Mouse (Mus musculus) gastrocnemius, postnatal 4 days (tissue): ENCODE measurements around the gene Kctd14. TPM values are rescaled to one million over a fixed set of nuclear protein-coding genes. Genes with fewer than 3 reads are reported as not detected.

Experiments used
- DNase-seq, 2 experiments: peaks; one replicate each; pipeline ENCODE4 v3.0.0; 2021 to 2022; ENCODE audit warnings: low spot score in 2 of 2, mixed read lengths in 2 of 2
- total RNA-seq, 2 experiments: library from RNA; stranded (reverse); gene quantifications; 2 replicates each; pipeline ENCODE4 v1.2.3; 2021

Kctd14 gene
- total RNA-seq, 2 experiments from 2014 or later: 0.44 to 0.56 TPM

DNA sequence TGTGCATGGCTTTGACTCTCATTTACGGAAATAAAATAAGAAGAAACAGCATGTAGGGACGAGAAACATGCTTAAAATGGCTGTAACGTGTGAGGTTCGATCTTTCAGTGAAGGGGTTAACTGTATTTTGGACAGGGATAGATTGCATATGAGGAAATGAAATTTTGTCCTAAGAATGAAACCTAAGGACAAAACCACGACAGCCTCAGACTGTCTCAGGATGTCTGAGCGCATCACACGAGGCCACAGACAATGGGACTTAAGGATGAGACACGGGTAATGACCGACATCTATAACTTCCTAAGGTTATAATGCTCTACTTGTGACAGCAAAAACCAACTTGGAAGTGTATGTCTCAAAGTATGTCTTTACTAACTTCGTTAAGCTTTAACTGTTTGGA, 16.6 kb upstream of the Kctd14 start:
- no peak for DNase-seq

- no peak for DNase-seq
Observed at GRCm38 (mm10) chr7:97438986-97439385, 12.1 kb upstream of the Kctd14 start.

DNA sequence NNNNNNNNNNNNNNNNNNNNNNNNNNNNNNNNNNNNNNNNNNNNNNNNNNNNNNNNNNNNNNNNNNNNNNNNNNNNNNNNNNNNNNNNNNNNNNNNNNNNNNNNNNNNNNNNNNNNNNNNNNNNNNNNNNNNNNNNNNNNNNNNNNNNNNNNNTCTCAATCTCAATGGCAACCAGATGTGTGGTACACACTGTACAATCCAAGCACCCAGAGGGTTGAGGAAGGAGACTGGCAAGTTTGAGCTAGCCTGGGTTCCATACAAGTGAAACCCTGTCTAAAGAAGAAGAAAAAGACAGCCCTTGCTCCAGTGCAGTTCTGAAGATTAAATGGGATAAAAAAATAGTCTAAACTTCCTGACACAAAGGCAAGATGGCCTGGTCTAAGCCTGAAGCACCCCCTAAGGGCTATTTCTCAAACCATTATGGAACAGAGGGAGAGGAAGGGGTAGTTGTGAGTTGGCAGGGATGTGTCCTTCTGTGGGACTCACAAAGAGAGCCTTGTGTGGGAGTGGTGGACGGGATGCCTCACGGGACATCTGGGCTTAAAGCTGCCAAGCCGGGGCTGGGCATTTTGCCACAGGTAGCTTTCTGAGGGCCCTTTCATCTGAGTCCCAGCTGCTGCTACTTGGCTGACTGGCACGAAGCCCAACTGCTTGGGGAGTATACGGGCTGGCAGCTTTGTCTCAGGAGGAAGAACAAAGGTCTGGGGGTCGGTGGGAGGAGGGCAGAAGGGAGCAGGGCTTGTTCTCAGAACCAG, 4.8 kb upstream of the Kctd14 start:
- peak; percentile 60 to 84 for DNase-seq

DNA sequence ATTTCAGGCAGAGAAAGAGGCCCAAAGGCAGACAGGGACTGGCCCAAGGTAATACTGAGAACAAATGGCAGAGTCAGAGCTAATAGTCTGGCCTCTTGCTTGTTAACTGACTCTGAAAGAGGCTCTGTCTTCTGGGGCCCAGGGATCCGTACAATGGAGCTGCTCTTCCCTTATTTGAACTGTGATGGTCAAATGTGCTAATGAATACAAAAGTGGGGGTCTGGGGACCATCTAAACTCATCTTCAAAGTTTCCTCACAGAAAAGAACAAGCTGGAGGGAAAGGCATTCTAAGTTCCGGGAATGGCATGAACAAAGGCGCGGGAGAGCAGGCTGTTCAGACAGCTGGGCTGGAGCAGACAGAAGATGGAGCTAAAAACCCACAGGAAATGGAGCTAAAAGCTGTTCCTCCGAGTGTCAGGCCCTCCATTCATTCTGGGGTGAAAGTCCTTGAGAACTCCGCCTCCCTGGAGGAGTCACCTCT, 4.0 kb upstream of the Kctd14 start:
- no peak for DNase-seq

- no peak for DNase-seq
Observed at GRCm38 (mm10) chr7:97452196-97452595, 1.1 kb downstream of the Kctd14 start.

- DNase-seq: peak in 1 of 2 experiments; percentile 14
Observed at GRCm38 (mm10) chr7:97453141-97453921, 2.2 kb downstream of the Kctd14 start.

DNA sequence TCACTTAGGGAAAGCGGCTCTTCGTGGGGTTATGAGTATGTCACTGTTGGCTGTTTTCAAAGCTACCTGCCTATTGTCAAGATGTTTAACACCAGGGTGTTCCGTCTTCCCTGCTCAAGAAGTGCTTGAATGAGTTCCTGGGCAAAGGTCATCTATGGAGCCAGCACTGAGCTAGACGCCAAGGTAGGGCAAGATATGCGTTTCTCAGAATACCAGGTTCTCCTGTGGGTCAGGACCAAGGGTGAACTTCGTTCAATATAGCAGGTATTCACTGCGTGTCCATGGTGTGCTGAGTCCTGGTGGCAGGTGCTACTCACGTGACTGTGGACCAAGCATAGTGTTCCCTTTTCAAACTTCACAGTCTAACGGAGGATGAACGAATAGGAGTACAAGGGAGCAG, 3.7 kb downstream of the Kctd14 start:
- DNase-seq: no peak

DNA sequence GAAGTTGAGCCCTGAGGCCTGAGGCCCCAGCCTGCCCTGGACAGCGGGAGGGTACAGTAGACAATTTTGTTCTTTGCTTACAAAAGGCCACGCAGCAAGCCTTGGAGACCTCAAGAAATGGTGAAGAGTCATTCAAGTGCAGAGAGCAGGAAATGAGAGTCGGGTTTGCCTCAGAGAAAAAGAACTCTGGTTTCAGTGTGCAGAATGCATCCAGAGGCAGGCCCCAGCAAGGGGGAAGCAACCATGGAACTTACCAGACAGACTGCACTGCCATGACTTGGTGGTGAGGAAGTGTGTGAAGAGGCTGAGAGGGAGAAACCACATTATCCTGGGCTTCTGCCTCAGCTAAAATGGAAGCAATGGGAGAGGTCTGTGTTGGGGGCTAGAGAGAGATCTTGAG, 4.5 kb downstream of the Kctd14 start:
- no peak for DNase-seq

GRCm38 (mm10) chr7:97473001-97473400, 21.9 kb downstream of the Kctd14 start:
- no peak for DNase-seq

DNA sequence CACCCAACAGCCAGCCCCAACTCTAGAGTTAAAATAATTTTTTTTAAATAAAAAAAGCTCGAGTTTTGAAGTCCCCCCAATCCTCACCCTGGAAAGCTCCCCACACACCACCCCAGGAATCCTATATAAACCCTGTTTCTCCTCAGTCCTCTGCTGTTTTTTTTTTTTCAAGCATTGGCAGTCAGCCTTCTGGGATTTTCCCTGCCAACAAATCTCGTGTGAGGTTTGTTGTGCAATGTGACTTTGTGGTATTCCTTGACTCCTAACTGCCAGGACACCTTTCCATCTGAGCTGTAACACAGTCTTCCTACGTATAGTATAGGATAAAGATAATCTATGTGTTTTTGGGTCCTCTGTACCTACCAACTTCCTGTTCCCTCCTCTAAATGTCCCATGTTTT, 28.2 kb downstream of the Kctd14 start:
- no peak for DNase-seq

GRCm38 (mm10) chr7:97480290-97480689, 29.2 kb downstream of the Kctd14 start:
- DNase-seq: no peak

- peak; percentile 71 to 88 for DNase-seq
Observed at GRCm38 (mm10) chr7:97480821-97481339, 29.8 kb downstream of the Kctd14 start, which contains the start of gene Ints4. Gene Ints4, plus strand, starts transcription at chr7:97480956.

GRCm38 (mm10) chr7:97483378-97483777, 32.3 kb downstream of the Kctd14 start:
- DNase-seq: no peak

GRCm38 (mm10) chr7:97491157-97491556, 40.0 kb downstream of the Kctd14 start:
- no peak for DNase-seq

GRCm38 (mm10) chr7:97492420-97492819, 41.3 kb downstream of the Kctd14 start:
- no peak for DNase-seq

GRCm38 (mm10) chr7:97495052-97495451, 43.9 kb downstream of the Kctd14 start:
- DNase-seq: no peak

DNA sequence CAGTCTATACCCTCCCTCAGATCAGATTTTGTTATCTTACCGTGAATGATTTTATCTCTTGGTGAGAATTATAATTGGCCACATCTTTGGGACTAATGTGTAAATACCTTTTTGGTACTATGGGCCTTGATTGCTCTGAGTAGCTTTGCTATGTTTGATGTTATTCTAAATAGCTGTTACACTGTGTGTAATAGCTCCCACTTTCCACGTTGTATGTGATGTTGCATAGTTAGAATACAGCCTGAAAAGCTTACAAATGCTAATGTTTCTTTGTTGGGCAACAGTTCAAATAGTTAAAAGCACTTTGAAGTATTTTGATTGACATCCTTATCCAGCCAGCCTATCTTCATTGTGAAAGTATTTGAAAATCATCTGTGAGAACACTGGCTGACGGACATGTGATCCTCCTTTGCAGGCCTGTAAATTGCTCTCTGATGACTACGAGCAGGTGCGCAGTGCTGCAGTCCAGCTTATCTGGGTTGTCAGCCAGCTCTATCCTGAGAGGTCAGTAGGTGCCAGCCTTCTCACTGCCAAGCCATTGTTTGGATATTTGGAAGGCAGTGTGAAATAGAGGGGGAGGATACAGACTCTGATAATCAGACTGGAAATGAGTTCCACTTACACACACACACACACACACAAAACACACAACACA, 49.6 kb downstream of the Kctd14 start:
- peak in 1 of 2 experiments; percentile 26 for DNase-seq
